In genomic region chr5:111026209-111026608, GRCm38 (mm10) we compare ENCODE assay signal across 1 mouse cellular context.
TF ChIP-seq lines count a peak whose summit lies in the region.

No protein-coding gene starts in this region.

TF ChIP-seq in myocyte, 11 proteins besides CTCF, POLR2A, EP300 and RAD21 (continued from another document):
- TF ChIP-seq POLR2AphosphoS2 (IDR thresholded peaks at IDR 0.05; ENCODE audit: insufficient read length, low read depth), result no peak
- no peak for TF ChIP-seq MAX (IDR thresholded peaks at IDR 0.05; ENCODE audit: low read depth)
- peak in 2 of 3 experiments; percentile 62 to 78 for TF ChIP-seq MYOG (IDR thresholded peaks at IDR 0.05; ENCODE audit: control insufficient read depth in 1 of 3, insufficient read depth in 1 of 3, insufficient read length in 2 of 3, low read depth in 2 of 3)
- no peak for TF ChIP-seq E2F4 (IDR thresholded peaks at IDR 0.05; ENCODE audit: insufficient read depth)
